Comparison of ENCODE assay signal across 8 mouse cellular contexts in the genomic region with DNA sequence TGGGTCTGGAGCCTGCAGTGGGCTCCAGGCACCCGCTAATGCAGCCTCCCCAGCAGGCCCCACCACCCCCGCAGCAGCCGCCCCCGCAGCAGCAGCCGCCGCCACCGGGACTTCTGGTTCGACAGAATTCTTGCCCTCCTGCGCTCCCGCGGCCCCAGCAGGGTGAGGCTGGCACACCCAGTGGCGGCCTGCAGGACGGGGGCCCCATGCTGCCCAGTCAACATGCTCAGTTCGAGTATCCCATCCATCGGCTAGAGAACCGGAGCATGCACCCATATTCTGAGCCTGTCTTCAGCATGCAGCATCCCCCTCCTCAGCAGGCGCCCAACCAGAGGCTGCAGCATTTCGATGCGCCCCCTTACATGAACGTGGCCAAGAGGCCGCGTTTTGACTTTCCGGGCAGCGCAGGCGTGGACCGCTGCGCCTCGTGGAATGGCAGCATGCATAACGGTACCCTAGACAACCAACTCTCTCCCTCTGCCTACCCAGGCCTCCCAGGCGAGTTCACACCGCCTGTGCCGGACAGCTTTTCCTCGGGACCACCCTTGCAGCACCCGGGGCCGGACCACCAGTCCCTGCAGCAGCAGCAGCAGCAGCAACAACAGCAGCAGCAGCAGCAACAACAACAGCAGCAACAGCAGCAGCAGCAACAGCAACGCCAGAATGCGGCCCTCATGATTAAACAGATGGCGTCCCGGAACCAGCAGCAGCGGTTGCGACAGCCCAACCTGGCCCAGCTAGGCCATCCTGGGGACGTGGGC. TPM values are rescaled to one million over a fixed set of nuclear protein-coding genes. Genes with fewer than 3 reads are reported as not detected.
DNase-seq lines count a peak whose midpoint lies in the region; ATAC-seq and TF ChIP-seq lines count a peak whose summit lies in the region.

No protein-coding gene starts in this region.

- TF ChIP-seq CTCF in layer of hippocampus, adult 2 months (conservative IDR thresholded peaks at IDR 0.05) = no peak
- no peak for TF ChIP-seq CTCF in intestine, postnatal 0 days (IDR thresholded peaks at IDR 0.05; ENCODE audit: low read depth)

- peak in 1 of 2 experiments; percentile 31 for DNase-seq in layer of hippocampus, adult 2 months (ENCODE audit: low spot score in 2 of 2)
- no peak for DNase-seq in layer of hippocampus, adult 9-11 months
- peak; percentile 54 for DNase-seq in embryonic facial prominence, embryonic 11.5 days (ENCODE audit: low spot score)
- no peak for DNase-seq in spleen, postnatal 10 days (ENCODE audit: low spot score in 2 of 2)
- DNase-seq in ovary, postnatal 36 days (ENCODE audit: low spot score) = no peak

- 1% methylated on average over 41 of the region's 42 CpGs for WGBS in embryonic facial prominence, embryonic 11.5 days
- WGBS in intestine, postnatal 0 days = 32% methylated on average over 42 of the region's 42 CpGs
- WGBS in neural tube, embryonic 15.5 days = 3% methylated on average over 42 of the region's 42 CpGs

- peaks cover 24% of the 10 kb centered on the region for H3K4me1 ChIP-seq in embryonic facial prominence, embryonic 11.5 days (ENCODE audit: control insufficient read depth, insufficient read depth, low read length)
- no peaks in the 10 kb centered on the region for H3K4me1 ChIP-seq in intestine, postnatal 0 days (replicated peaks; ENCODE audit: control insufficient read depth, insufficient read depth, low read length)
- peaks cover 85% of the 10 kb centered on the region for H3K4me1 ChIP-seq in neural tube, embryonic 15.5 days

- peaks cover 10% of the 10 kb centered on the region for H3K36me3 ChIP-seq in embryonic facial prominence, embryonic 11.5 days (replicated peaks; ENCODE audit: control insufficient read depth, insufficient read depth, low read depth, low read length)
- H3K36me3 ChIP-seq in intestine, postnatal 0 days (ENCODE audit: control insufficient read depth, insufficient read depth) = no peaks in the 10 kb centered on the region
- no peaks in the 10 kb centered on the region for H3K36me3 ChIP-seq in neural tube, embryonic 15.5 days

- H3K9me3 ChIP-seq in embryonic facial prominence, embryonic 11.5 days (replicated peaks; ENCODE audit: control insufficient read depth, low read length) = no peaks in the 10 kb centered on the region
- H3K9me3 ChIP-seq in intestine, postnatal 0 days (ENCODE audit: control insufficient read depth) = no peaks in the 10 kb centered on the region
- H3K9me3 ChIP-seq in neural tube, embryonic 15.5 days (replicated peaks) = no peaks in the 10 kb centered on the region

- H3K27ac ChIP-seq in layer of hippocampus, adult 2 months = peak overlapping the region; percentile 88
- peak overlapping the region; percentile 52 for H3K27ac ChIP-seq in embryonic facial prominence, embryonic 11.5 days (replicated peaks; ENCODE audit: low read depth, low read length)
- no peak overlapping the region for H3K27ac ChIP-seq in intestine, postnatal 0 days (ENCODE audit: low read depth, low read length)
- peak overlapping the region; percentile 83; the same call in 1 of the 2 replicates for H3K27ac ChIP-seq in neural tube, embryonic 15.5 days (replicated peaks)

- H3K27me3 ChIP-seq in embryonic facial prominence, embryonic 11.5 days (ENCODE audit: control insufficient read depth, insufficient read depth, low read length) = no peaks in the 10 kb centered on the region; the same call in 1 of the 2 replicates
- peaks cover 62% of the 10 kb centered on the region for H3K27me3 ChIP-seq in intestine, postnatal 0 days (replicated peaks; ENCODE audit: control insufficient read depth, insufficient read depth, low read length)
- no peaks in the 10 kb centered on the region for H3K27me3 ChIP-seq in neural tube, embryonic 15.5 days (replicated peaks)

- peak overlapping the region; percentile 99 for H3K9ac ChIP-seq in embryonic facial prominence, embryonic 11.5 days (replicated peaks; ENCODE audit: low read length)
- H3K9ac ChIP-seq in intestine, postnatal 0 days (ENCODE audit: low read depth, low read length) = no peak overlapping the region
- H3K9ac ChIP-seq in neural tube, embryonic 15.5 days (replicated peaks) = peak overlapping the region; percentile 74

- peak overlapping the region; percentile 99 for H3K4me2 ChIP-seq in embryonic facial prominence, embryonic 11.5 days (ENCODE audit: low read depth, low read length)
- H3K4me2 ChIP-seq in intestine, postnatal 0 days (replicated peaks; ENCODE audit: low read depth) = peak overlapping the region; percentile 93
- H3K4me2 ChIP-seq in neural tube, embryonic 15.5 days = peak overlapping the region; percentile 97

- ATAC-seq in embryonic facial prominence, embryonic 11.5 days (replicated peaks; ENCODE audit: insufficient number of reproducible peaks, low FRiP score, low TSS enrichment, low read depth) = no peak
- ATAC-seq in intestine, postnatal 0 days = no peak
- no peak for ATAC-seq in neural tube, embryonic 15.5 days (ENCODE audit: low FRiP score)
- ATAC-seq in erythroblast, adult 5-6 weeks (replicated peaks; ENCODE audit: low FRiP score, poor library complexity, severe bottlenecking) = no peak

- H3K4me3 ChIP-seq in layer of hippocampus, adult 2 months = peak overlapping the region; percentile 73
- H3K4me3 ChIP-seq in embryonic facial prominence, embryonic 11.5 days (ENCODE audit: low read depth, low read length) = peak overlapping the region; percentile 98
- H3K4me3 ChIP-seq in intestine, postnatal 0 days (ENCODE audit: low read depth, low read length) = peak overlapping the region; percentile 59
- H3K4me3 ChIP-seq in neural tube, embryonic 15.5 days (replicated peaks) = peak overlapping the region; percentile 73

RNA-seq across cellular contexts. Expression of gene Mn1, which starts 2.1 kb away (rescaled TPM):
- total RNA-seq in layer of hippocampus, adult 2 months (2021) = 10 to 100 TPM; 38.4 to 45.6 TPM
- polyA plus RNA-seq in embryonic facial prominence, embryonic 11.5 days (2014; fragmentation: Nextera tagmentation; extraction: Ambion mirVana) = 36.3 and 36.8 TPM in 2 replicates
- polyA plus RNA-seq in intestine, postnatal 0 days (2015; fragmentation: Nextera tagmentation; extraction: Ambion mirVana) = 2.8 and 3.1 TPM in 2 replicates
- polyA plus RNA-seq in neural tube, embryonic 15.5 days (2015; fragmentation: Nextera tagmentation; extraction: Ambion mirVana) = 15.2 and 18.3 TPM in 2 replicates
- 0.21 TPM in 1 of 2 replicates, not detected in the other for total RNA-seq in erythroblast, adult 5-6 weeks (2015; ENCODE audit: low replicate concordance)
- total RNA-seq in erythroblast, adult 5-6 weeks (2017; ENCODE audit: low replicate concordance) = 0.14 TPM in 1 of 2 replicates, not detected in the other
